Mouse (Mus musculus) heart, adult 9 months (tissue): ENCODE results near the gene Phf20.
"Not testable (repeated sequence)": the region's sequence is repeated elsewhere in the genome, so short reads cannot be mapped to it uniquely, and the experiment has no call there.

ENCODE experiments used
- DNase-seq, 2 experiments: peaks; one replicate each; pipeline ENCODE4 v3.0.0; 2022; ENCODE audit warnings: low spot score in 2 of 2

Phf20 gene

GRCm38 (mm10) chr2:156196302-156197128 is at the start of gene Phf20:
Gene Phf20, plus strand, starts transcription at chr2:156196466.
- peak; percentile 97 to 98 for DNase-seq

DNA sequence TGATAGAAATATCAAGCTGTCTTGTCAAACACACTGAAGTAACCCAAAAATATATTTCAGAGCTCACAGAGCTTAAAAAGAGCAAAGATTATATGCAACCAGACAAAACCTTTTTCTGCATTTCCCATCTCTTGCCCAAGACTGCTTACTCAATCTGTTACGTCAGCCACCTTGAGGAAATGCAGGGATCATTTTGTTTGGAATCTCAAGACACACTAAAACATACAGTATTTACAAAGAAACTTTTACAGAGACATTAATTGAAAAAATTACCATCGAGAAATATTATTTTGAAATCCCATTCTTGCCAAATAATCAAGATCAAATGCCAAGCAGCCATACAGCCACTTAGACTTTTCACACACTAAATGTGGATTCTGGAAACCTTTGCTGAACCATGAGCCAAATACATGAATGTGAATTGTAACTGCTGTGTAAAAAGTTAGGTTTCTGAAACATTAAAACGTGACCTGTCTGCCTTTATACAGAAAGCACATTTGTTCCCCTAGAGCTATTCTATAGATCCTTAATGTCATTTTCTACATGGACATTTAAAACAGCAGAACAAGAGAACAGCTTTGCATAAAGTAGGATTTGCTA is 48.9 kb upstream of the Phf20 start:
- no peak for DNase-seq

DNA sequence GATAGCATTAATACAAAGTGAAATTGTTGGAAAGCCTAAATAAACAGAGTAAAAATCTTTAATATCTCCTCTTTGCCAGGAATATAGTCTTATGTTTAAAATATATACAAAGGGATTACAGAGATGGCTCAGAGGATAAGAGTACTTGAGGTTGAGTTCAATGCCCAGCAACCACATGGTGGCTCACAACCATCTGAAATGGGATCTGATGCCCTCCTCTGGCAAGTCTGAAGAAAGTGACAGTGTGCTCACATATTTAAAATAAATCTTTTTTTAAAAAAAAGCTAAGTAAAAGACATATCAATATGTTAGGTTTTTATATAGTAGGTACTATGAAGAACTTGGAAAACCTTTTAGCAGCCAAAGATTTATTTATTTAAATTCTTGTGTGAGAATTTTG is 44.7 kb upstream of the Phf20 start:
- no peak for DNase-seq

DNA sequence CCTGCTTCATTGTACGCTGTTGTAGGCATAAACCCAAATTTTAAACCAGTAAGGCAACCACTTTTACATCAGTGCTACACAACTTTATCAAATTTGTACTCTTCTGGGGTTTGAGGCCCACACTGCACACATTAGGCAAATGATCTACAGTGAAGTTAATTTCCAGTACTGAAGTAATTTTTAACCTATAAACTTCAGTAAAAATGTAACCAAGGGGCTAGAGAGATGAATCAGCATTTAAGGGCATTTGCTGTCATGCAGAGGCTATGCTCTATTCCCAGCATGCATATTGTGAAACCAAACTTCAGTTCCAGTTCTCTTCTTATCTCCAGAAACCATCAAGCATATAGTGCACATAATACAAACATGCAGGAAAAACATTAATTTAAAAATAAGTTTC is 30.8 kb upstream of the Phf20 start:
- no peak for DNase-seq

- no peak for DNase-seq
Measured at GRCm38 (mm10) chr2:156166557-156166956, 29.7 kb upstream of the Phf20 start.

- no peak for DNase-seq
Measured at GRCm38 (mm10) chr2:156177079-156177478, 19.2 kb upstream of the Phf20 start.

DNA sequence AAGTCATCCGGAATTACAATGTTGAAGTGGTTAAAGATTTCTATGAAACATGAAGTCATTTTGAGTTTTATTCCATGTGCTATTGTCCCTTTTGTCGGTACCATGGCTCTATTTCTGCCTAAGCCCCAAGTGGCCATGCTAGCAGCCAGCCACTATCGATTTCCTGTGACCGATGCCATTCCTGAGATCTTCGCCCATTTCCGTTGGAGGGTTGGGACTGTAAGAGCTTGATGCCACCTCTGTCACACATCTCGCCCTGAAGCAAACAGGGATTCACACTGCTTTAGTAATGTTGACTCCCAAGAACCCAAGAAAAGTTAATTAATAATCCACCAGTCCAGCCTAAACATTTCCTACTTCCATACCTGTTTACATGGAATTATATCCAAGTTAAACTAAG is 18.6 kb upstream of the Phf20 start:
- no peak for DNase-seq

DNA sequence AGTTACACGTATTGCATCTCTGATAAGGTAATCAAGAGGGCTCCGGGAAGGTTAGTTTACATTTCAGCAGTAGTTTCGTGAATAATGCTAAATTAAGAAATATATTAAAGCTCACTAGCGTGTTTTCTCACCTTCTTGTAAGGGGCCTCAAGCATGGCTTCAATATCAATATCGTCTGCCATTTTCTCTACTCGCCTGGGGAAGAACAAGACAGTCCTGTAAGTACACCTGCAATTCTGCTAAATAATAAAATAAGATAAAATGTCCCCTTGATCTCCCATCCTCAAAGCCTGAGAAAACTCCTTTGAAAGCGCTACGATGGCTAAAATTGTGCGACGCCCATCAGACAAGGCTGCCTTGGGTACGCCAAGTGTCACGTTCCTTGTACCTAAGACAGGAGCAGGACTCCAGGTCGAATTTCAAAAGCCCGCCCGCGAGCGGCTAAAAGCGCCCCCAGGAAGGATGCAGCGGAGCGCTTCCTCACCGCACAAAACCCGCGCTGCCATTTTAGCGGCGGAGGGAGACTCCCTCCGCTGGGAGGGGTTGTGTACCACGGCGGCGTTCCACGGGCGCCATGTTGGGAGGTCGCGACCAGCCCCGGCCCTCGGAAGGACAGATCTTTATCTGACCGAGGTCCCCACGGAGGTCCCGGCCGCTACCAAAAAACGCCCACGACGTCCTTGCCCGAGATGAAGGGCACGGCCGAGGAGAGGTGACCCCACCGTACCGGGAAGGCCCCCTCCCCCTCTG is 17.0 kb upstream of the Phf20 start:
- DNase-seq: peak; percentile 68 to 77

DNA sequence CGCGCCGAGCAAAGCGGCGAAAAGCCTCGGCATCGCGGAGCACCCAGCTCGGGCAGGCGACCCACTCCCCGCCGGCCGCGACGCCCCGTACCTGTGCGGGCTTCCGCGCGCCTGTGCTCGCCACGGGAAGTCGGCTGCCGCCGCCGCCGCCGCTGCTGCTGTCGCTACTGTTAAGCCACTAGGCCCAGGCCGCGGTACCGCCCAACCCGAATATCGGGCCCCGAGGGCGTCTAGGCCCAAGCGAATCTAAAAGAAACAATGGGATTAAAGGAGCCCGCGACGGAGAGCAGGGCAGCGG is 16.5 kb upstream of the Phf20 start:
- DNase-seq: no peak

DNA sequence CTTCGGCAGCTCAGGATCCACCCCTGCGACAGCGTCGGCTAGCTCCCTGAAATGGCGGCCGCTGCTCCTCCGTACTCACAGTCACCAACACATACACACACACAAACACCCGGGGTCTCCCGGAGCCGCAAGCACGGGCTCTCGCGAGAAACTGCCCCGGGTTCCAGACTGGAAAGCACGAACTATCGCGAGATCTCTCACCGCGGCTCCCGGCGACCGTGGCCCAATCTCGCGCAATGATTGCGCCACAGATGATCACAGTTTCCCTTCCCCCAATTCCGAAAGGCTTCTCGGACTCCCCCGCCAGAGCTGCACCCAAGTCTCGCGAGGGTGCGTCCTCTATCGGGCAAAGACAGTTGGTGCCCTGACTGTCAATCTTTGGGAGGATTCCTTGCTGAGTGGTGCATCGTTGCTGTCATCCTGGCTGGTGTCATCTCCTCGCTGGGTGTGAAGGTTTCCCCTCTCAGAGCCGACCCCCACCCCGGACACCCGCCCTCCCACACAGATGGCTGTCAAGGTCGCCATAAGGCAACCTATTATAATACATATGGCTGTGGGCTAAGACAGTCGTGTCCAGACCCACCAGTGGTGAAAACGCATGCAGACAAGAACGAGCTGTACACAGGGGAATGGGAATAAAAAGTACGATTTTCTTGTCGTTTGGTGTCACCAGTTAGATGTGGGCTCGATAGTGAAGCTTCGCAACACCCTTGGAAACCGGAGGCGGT is 16.0 kb upstream of the Phf20 start, which contains the start of gene Rbm39:
Gene Rbm39 (minus strand): TSS at position 145 of the 728 bp plus-strand sequence.
- peak; percentile 99 to 100 for DNase-seq

DNA sequence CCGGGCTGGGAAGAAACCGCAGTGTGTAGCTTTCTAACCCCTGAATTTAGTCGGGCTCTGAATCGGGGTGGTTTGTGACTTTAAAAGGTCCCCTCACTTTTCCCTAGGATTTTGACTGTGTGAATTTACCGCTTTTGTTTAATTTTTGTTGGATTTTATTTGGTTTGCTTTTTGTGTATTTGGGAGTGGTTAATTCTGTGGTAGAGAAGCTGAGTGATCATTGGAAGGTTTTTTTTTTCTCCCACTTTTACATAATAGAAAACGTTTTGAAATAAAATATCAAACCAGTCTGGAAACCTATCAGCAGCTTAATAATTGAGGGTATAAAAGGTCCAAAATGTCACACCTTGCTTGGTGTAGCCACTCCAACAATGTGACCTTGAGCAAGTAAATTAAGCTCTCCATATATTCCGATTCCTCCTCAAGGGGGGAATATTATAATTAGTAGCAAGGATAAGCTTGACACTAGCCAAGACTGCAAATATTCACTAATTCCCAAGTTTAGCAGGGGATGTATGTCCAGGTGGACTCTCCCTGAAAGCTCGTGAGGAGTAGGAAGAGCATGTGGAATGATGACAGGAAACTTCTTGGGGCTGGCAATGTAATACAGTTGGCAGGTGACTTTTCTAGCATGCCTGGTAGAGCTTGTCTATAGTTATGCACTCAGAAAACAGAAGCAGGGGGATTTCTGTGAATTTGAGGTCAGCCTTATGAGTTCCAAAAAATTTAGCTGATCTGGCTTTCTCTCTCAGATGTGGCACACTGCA is 15.3 kb upstream of the Phf20 start:
- DNase-seq: peak in 1 of 2 experiments; percentile 24

- no peak for DNase-seq
Measured at GRCm38 (mm10) chr2:156181592-156181991, 14.7 kb upstream of the Phf20 start.

- DNase-seq: not testable (repeated sequence)
Measured at GRCm38 (mm10) chr2:156189241-156189640, 7.0 kb upstream of the Phf20 start.

GRCm38 (mm10) chr2:156190004-156190896 is 6.0 kb upstream of the Phf20 start:
- DNase-seq: peak; percentile 41 to 58

DNA sequence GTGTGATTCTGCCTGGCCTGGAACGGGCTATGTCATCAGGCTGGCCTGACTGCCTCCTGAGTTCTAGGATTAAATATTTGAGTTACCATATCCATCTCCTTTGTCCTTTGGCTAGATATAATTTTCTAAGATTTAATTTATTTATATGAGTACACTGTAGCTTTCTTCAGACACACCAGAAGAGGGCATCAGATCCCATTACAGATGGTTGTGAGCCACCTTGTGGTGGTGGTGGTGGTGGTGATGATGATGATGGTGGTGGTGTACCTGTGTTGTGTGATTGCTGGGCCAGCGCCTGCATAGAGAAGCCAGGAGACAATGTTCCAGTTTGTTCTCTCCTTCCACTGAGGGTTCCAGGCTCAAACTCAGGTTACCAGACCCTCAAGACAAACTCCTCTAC is 4.7 kb upstream of the Phf20 start:
- no peak for DNase-seq

- DNase-seq: no peak
Measured at GRCm38 (mm10) chr2:156192068-156192467, 4.2 kb upstream of the Phf20 start.

DNA sequence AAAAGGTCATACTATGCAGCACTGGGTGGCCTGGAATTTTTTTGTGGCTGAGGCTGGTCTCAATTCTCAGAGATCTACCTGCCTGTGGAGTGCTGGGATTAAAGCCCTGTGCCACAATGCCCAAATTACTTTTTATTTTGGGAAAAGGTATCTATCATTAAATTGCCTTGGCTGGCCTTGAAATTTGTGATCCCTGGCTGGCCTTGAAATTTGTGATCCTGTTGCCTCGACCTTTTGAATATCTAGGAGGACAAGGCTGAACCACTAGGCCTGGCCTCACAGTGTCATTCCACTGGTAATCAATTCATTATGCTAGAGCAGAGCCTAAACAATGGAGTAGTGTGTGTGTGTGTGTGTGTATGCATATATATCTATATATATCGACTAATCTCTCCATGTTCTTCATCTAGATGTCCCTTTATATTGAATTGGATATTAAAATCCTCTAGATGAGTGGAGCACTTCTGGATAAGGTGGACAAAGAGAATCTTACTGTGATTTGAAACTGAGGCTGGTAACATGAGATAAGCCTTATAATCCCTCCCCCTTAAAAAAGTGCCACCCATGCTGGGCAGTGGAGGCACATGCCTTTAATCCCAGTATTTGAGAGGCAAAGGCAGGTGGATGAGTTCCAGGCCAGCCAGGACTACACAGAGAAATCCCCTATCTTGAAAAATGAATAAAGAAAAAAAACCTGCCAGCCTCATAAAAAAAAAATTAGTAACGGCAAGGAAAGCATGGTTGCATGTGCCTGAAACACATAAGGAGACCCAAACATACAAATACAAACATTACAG is 3.0 kb upstream of the Phf20 start:
- DNase-seq: no peak

GRCm38 (mm10) chr2:156194571-156194970 is 1.7 kb upstream of the Phf20 start:
- peak in 1 of 2 experiments; percentile 51 for DNase-seq

GRCm38 (mm10) chr2:156197129-156197911 is 1.1 kb downstream of the Phf20 start:
- no peak for DNase-seq
